Mouse (Mus musculus): Measurements from ENCODE around the gene Ptpn1. TPM values are rescaled to one million over a fixed set of nuclear protein-coding genes. Genes with fewer than 3 reads are reported as not detected.
A peak's percentile ranks its signal among the peaks of the same experiment; 100 is the strongest.

Ptpn1 gene
- polyA plus RNA-seq, 2 experiments, result 10.0 to 24.3 TPM

DNA sequence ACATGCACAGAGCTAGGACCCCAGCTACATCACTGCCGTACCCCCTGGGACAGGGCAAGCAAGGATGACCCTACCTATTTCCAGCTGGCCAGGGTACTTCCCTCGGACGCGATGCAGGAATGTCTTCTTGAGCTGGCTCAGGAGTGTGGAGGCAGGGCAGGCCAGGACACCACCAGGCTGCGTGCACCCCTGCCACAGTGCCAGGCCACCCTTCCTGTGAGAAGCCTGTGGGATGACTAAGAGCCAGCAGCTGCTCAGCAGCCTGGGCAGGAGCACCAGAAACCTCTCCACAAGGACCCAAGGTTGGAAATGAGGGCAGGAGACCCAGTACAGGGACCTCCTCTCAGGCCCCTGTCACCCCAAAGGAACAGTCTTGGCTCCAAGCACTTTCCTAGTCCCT lies 52.5 kb downstream of the Ptpn1 start:
- Histone ChIP-seq H3K4me2 (ENCODE audit: low read depth) (no peak overlapping the region), H3K27me3 (ENCODE audit: control insufficient read depth, insufficient read depth, low read length) (no peaks in the 10 kb centered on the region), H3K9ac (replicated peaks) (no peak overlapping the region), H3K4me3 (ENCODE audit: insufficient read depth in 1 of 2, low read depth in 2 of 2, low read length in 2 of 2) (no peak overlapping the region), H3K27ac (no peak overlapping the region), H3K36me3 (replicated peaks; ENCODE audit: control insufficient read depth, insufficient read depth, low read depth) (no peaks in the 10 kb centered on the region), H3K9me3 (ENCODE audit: control insufficient read depth, low read length) (no peaks in the 10 kb centered on the region), H3K4me1 (replicated peaks; ENCODE audit: control insufficient read depth in 2 of 2, insufficient read depth in 2 of 2, low read length in 1 of 2) (peaks cover 3 to 5% of the 10 kb centered on the region in 2 experiments; a peak in 2 of 4 replicates)
- ATAC-seq (ENCODE audit: insufficient read depth) (no peak), DNase-seq (ENCODE audit: low read depth in 3 of 3, low spot score in 3 of 3) (no peak)
- WGBS (ENCODE audit: insufficient replicate concordance), result 62% methylated on average over 5 of the region's 5 CpGs
- no peak for TF ChIP-seq CTCF (IDR thresholded peaks at IDR 0.05; ENCODE audit: low read depth)
- TF ChIP-seq EP300 (IDR thresholded peaks at IDR 0.05; ENCODE audit: low read depth), result no peak

DNA sequence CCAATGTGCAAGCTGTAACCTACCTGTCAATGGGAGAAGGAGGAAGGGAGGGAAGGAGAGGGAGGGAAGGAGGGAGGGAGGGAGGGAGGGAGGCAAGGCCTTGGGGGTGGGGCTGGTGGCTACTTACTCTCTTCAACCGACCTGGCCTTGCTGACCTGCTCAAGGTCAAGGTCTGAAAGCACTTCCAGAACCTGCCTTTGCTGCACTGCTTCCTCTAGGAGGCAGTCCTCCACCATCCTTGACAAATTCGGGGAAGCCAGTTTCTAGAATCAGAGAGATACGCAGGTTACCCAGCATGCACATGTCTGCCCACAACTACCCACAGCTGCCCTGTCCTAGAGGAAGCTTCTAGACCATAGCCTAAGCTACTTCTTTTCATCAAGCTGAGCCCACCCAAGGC lies 53.1 kb downstream of the Ptpn1 start:
- no peak for DNase-seq (ENCODE audit: low read depth in 3 of 3, low spot score in 3 of 3)
- H3K9me3 ChIP-seq (ENCODE audit: control insufficient read depth, low read length), result no peaks in the 10 kb centered on the region
- no peaks in the 10 kb centered on the region for H3K27me3 ChIP-seq (ENCODE audit: control insufficient read depth, insufficient read depth, low read length)
- peaks cover 3 to 5% of the 10 kb centered on the region in 2 experiments; a peak in 2 of 4 replicates for H3K4me1 ChIP-seq (replicated peaks; ENCODE audit: control insufficient read depth in 2 of 2, insufficient read depth in 2 of 2, low read length in 1 of 2)
- no peak overlapping the region for H3K4me3 ChIP-seq (ENCODE audit: insufficient read depth in 1 of 2, low read depth in 2 of 2, low read length in 2 of 2)
- WGBS (ENCODE audit: insufficient replicate concordance), result 25% methylated on average over 3 of the region's 3 CpGs
- no peak overlapping the region for H3K27ac ChIP-seq
- no peaks in the 10 kb centered on the region for H3K36me3 ChIP-seq (replicated peaks; ENCODE audit: control insufficient read depth, insufficient read depth, low read depth)
- no peak overlapping the region for H3K9ac ChIP-seq (replicated peaks)
- H3K4me2 ChIP-seq (ENCODE audit: low read depth), result no peak overlapping the region
- peak; percentile 15; the same call in 1 of the 2 replicates for TF ChIP-seq CTCF (IDR thresholded peaks at IDR 0.05; ENCODE audit: low read depth)
- no peak for TF ChIP-seq EP300 (IDR thresholded peaks at IDR 0.05; ENCODE audit: low read depth)
- no peak for ATAC-seq (ENCODE audit: insufficient read depth)

DNA sequence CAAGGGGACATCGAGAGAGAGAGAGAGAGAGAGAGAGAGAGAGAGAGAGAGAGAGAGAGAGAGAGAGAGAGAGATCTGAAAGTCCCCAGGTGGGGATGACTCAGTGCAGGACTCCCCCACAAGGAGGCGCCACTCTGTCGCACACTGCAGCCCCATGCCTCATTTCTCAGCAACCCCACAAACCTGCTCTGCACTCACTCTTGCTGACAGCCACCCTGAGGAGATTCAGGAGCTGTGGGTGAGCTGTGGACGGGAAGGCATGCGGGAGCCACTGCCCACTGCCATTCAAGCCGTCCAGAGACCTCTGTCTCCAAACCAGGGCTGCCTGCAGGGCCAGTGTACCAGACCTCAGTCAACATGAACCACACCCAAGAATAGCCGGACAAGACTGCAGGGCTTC lies 54.9 kb downstream of the Ptpn1 start:
- TF ChIP-seq EP300 (IDR thresholded peaks at IDR 0.05; ENCODE audit: low read depth) (no peak), CTCF (IDR thresholded peaks at IDR 0.05; ENCODE audit: low read depth) (peak; percentile 72)

DNA sequence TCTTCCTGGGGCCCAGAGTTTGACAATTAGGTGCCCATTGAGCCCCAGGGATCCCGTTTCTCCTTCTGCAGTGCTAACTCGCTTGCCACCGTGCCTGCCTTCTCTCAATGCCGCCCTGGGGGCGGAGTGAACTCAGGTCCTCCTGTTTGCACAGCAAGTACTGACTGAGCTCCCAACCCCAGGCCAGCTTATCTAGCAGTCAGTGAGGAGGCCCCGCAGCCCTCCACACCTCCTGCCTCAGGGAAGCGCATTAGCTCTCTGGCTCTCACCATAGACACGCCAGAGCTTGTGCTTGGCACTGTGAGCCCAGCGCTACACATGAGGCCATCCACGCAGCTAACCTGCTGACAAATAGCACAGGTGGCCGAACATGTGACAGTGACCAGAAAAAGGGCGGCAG lies 55.8 kb downstream of the Ptpn1 start:
- Histone ChIP-seq H3K4me1 (replicated peaks; ENCODE audit: control insufficient read depth in 2 of 2, insufficient read depth in 2 of 2, low read length in 1 of 2) (peaks cover 3 to 5% of the 10 kb centered on the region in 2 experiments; a peak in 2 of 4 replicates), H3K4me2 (ENCODE audit: low read depth) (no peak overlapping the region), H3K9ac (replicated peaks) (no peak overlapping the region), H3K36me3 (replicated peaks; ENCODE audit: control insufficient read depth, insufficient read depth, low read depth) (no peaks in the 10 kb centered on the region), H3K27ac (no peak overlapping the region), H3K27me3 (ENCODE audit: control insufficient read depth, insufficient read depth, low read length) (no peaks in the 10 kb centered on the region), H3K9me3 (ENCODE audit: control insufficient read depth, low read length) (no peaks in the 10 kb centered on the region), H3K4me3 (ENCODE audit: insufficient read depth in 1 of 2, low read depth in 2 of 2, low read length in 2 of 2) (no peak overlapping the region)
- WGBS (ENCODE audit: insufficient replicate concordance), result 36% methylated on average over 12 of the region's 12 CpGs
- ATAC-seq (ENCODE audit: insufficient read depth), result 0 out of 2 replicates have a peak, but pooled peaks have one; percentile 42
- DNase-seq (ENCODE audit: low read depth in 3 of 3, low spot score in 3 of 3), result peak in 2 of 3 experiments; percentile 18 to 30
- TF ChIP-seq CTCF (IDR thresholded peaks at IDR 0.05; ENCODE audit: low read depth) (no peak), EP300 (IDR thresholded peaks at IDR 0.05; ENCODE audit: low read depth) (no peak)

More for the DNA sequence above, 54.9 kb downstream of the Ptpn1 start:
- ATAC-seq (ENCODE audit: insufficient read depth) (no peak), DNase-seq (ENCODE audit: low read depth in 3 of 3, low spot score in 3 of 3) (no peak)
- no peaks in the 10 kb centered on the region for H3K36me3 ChIP-seq (replicated peaks; ENCODE audit: control insufficient read depth, insufficient read depth, low read depth)
- no peaks in the 10 kb centered on the region for H3K27me3 ChIP-seq (ENCODE audit: control insufficient read depth, insufficient read depth, low read length)
- H3K9me3 ChIP-seq (ENCODE audit: control insufficient read depth, low read length), result no peaks in the 10 kb centered on the region
- H3K4me2 ChIP-seq (ENCODE audit: low read depth), result no peak overlapping the region
- H3K4me1 ChIP-seq (replicated peaks; ENCODE audit: control insufficient read depth in 2 of 2, insufficient read depth in 2 of 2, low read length in 1 of 2), result peaks cover 3 to 5% of the 10 kb centered on the region in 2 experiments; a peak in 2 of 4 replicates
- H3K9ac ChIP-seq (replicated peaks), result no peak overlapping the region
- no peak overlapping the region for H3K27ac ChIP-seq
- WGBS (ENCODE audit: insufficient replicate concordance), result 18% methylated on average over 6 of the region's 7 CpGs
- H3K4me3 ChIP-seq (ENCODE audit: insufficient read depth in 1 of 2, low read depth in 2 of 2, low read length in 2 of 2), result no peak overlapping the region

DNA sequence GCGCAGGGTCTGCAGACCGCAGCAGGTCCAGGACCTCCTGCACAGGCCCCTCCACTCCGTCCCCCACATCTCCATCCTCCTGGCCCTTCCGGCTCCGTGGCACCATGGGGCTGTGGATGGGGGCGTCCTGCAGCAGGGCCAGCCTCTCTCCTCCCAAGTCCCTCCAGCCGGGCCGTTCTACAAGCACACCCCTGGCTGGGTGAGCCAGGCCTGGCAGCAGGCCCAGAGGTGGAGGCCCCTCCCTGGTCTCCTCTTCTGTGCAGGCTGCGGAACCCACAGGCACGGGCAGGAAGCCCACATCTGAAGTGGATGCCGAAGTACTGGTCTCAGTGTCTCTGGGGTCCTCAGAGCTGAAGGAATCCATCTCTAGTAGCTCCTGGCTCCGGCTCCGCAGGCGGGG lies 57.5 kb downstream of the Ptpn1 start:
- H3K4me2 ChIP-seq (ENCODE audit: low read depth), result no peak overlapping the region
- DNase-seq (ENCODE audit: low read depth in 3 of 3, low spot score in 3 of 3), result no peak
- H3K27ac ChIP-seq, result no peak overlapping the region
- H3K9me3 ChIP-seq (ENCODE audit: control insufficient read depth, low read length), result no peaks in the 10 kb centered on the region
- 71% methylated on average over 14 of the region's 14 CpGs for WGBS (ENCODE audit: insufficient replicate concordance)
- no peaks in the 10 kb centered on the region for H3K36me3 ChIP-seq (replicated peaks; ENCODE audit: control insufficient read depth, insufficient read depth, low read depth)
- ATAC-seq (ENCODE audit: insufficient read depth), result no peak
- no peak overlapping the region for H3K9ac ChIP-seq (replicated peaks)
- H3K4me3 ChIP-seq (ENCODE audit: insufficient read depth in 1 of 2, low read depth in 2 of 2, low read length in 2 of 2), result no peak overlapping the region
- no peaks in the 10 kb centered on the region for H3K27me3 ChIP-seq (ENCODE audit: control insufficient read depth, insufficient read depth, low read length)
- peaks cover 3 to 5% of the 10 kb centered on the region in 2 experiments; a peak in 2 of 4 replicates for H3K4me1 ChIP-seq (replicated peaks; ENCODE audit: control insufficient read depth in 2 of 2, insufficient read depth in 2 of 2, low read length in 1 of 2)
- TF ChIP-seq EP300 (IDR thresholded peaks at IDR 0.05; ENCODE audit: low read depth) (no peak), CTCF (IDR thresholded peaks at IDR 0.05; ENCODE audit: low read depth) (no peak)

All from liver, embryonic 14.5 days (tissue).